Mouse (Mus musculus): Measurements from ENCODE around the gene Hivep3. TPM values are rescaled to one million over a fixed set of nuclear protein-coding genes. Genes with fewer than 3 reads are reported as not detected.

The Hivep3 gene
- polyA plus RNA-seq, 1 experiment: 0.54 TPM

DNA sequence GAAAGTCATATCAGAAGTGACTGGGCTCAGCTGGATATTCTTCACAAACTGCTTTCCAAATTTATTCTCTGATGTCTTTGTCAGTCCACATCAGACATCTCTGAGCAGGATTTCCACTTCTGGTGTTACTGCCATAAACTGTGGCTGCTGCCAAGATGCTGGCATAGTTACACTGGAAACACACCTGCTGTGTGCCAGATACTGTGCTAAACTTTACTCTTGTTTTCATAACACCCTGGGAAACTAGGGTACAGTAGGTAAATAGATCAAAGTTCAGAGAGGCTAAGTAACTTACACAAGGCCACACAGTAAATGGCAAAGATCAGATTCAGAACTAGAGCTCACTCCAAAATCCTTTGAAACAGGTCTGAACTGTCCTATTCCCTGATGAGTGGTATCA lies 367.6 kb downstream of the Hivep3 start:
- Histone ChIP-seq H3K79me2 (ENCODE audit: control insufficient read depth, insufficient read depth) (no peaks in the 10 kb centered on the region), H3ac (ENCODE audit: control insufficient read depth, insufficient read length) (no peak overlapping the region), H3K4me3 (no peak overlapping the region), H3K4me2 (ENCODE audit: low read depth) (no peak overlapping the region), H3K36me3 (ENCODE audit: control insufficient read depth, insufficient read depth) (no peaks in the 10 kb centered on the region), H3K27me3 (ENCODE audit: control insufficient read depth, insufficient read depth, insufficient read length) (no peaks in the 10 kb centered on the region)
- TF ChIP-seq POLR2AphosphoS2 (IDR thresholded peaks at IDR 0.05; ENCODE audit: insufficient read length, low read depth) (no peak), SRF (IDR thresholded peaks at IDR 0.05; ENCODE audit: control insufficient read depth, insufficient read length, low read depth) (no peak), TCF3 (IDR thresholded peaks at IDR 0.05; ENCODE audit: insufficient read length, low read depth) (no peak), MYOD1 (IDR thresholded peaks at IDR 0.05; ENCODE audit: control insufficient read depth in 1 of 3, insufficient read length in 2 of 3, low read depth in 2 of 3) (no peak), MYOG (IDR thresholded peaks at IDR 0.05; ENCODE audit: control insufficient read depth in 1 of 3, insufficient read depth in 1 of 3, insufficient read length in 2 of 3, low read depth in 2 of 3) (no peak), REST (IDR thresholded peaks at IDR 0.05; ENCODE audit: insufficient read depth, insufficient read length) (no peak), MAX (IDR thresholded peaks at IDR 0.05; ENCODE audit: low read depth) (no peak), E2F4 (IDR thresholded peaks at IDR 0.05; ENCODE audit: insufficient read depth) (no peak), POLR2A (IDR thresholded peaks at IDR 0.05; ENCODE audit: insufficient read length, low read depth) (no peak), CEBPB (IDR thresholded peaks at IDR 0.05; ENCODE audit: insufficient read depth, poor library complexity, severe bottlenecking) (no peak), USF1 (IDR thresholded peaks at IDR 0.05; ENCODE audit: low read depth) (no peak), TCF12 (IDR thresholded peaks at IDR 0.05; ENCODE audit: insufficient read depth, poor library complexity, severe bottlenecking) (no peak)

DNA sequence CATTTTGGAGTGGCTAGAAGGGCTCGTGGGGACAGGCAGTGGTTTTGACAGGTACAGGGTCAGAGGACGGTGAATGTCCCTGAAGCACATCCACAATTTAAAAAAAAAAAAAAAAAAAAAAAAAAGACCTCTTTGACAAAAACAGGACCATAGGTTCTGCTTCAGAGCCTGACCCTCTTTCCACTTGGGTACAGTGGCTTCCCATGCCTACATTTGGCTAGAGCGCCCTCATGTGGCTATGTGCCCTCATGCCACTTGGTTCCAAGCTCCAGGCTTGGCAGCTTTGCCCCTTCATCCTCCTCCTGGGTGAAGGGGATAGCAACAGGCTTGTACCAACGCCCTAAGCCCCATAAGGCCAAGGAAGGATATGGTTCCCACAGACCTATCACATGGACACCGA lies 371.0 kb downstream of the Hivep3 start:
- H3K4me2 ChIP-seq (ENCODE audit: low read depth): no peak overlapping the region
- no peaks in the 10 kb centered on the region for H3K27me3 ChIP-seq (ENCODE audit: control insufficient read depth, insufficient read depth, insufficient read length)
- TF ChIP-seq REST (IDR thresholded peaks at IDR 0.05; ENCODE audit: insufficient read depth, insufficient read length) (no peak), E2F4 (IDR thresholded peaks at IDR 0.05; ENCODE audit: insufficient read depth) (no peak), MYOG (IDR thresholded peaks at IDR 0.05; ENCODE audit: control insufficient read depth in 1 of 3, insufficient read depth in 1 of 3, insufficient read length in 2 of 3, low read depth in 2 of 3) (no peak), MYOD1 (IDR thresholded peaks at IDR 0.05; ENCODE audit: control insufficient read depth in 1 of 3, insufficient read length in 2 of 3, low read depth in 2 of 3) (no peak), SRF (IDR thresholded peaks at IDR 0.05; ENCODE audit: control insufficient read depth, insufficient read length, low read depth) (no peak), TCF3 (IDR thresholded peaks at IDR 0.05; ENCODE audit: insufficient read length, low read depth) (no peak), TCF12 (IDR thresholded peaks at IDR 0.05; ENCODE audit: insufficient read depth, poor library complexity, severe bottlenecking) (no peak), POLR2A (IDR thresholded peaks at IDR 0.05; ENCODE audit: insufficient read length, low read depth) (no peak), USF1 (IDR thresholded peaks at IDR 0.05; ENCODE audit: low read depth) (no peak), MAX (IDR thresholded peaks at IDR 0.05; ENCODE audit: low read depth) (no peak), CEBPB (IDR thresholded peaks at IDR 0.05; ENCODE audit: insufficient read depth, poor library complexity, severe bottlenecking) (no peak), POLR2AphosphoS2 (IDR thresholded peaks at IDR 0.05; ENCODE audit: insufficient read length, low read depth) (no peak)
- H3K79me2 ChIP-seq (ENCODE audit: control insufficient read depth, insufficient read depth): no peaks in the 10 kb centered on the region
- H3K36me3 ChIP-seq (ENCODE audit: control insufficient read depth, insufficient read depth): no peaks in the 10 kb centered on the region
- H3K4me3 ChIP-seq: no peak overlapping the region
- no peak overlapping the region for H3ac ChIP-seq (ENCODE audit: control insufficient read depth, insufficient read length)

DNA sequence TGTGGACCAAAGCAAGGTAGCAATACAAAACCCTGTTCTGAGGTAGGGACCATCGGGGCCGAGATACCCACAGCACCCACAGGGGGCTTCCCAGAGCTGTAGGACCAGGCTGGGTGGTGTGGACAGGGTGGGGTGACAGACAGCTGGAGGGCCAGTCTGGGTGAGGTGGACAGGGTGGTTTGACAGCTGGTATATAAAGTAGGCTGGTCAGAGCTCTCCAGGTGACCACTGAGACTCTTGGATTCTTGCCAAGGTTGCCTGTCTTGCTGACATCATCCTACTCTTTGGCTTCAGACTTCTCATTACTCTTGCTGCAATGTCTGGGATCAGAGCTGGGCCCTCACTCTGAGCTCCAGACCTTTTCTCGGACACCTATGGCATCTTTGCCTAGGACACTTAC lies 372.8 kb downstream of the Hivep3 start:
- TF ChIP-seq MYOD1 (IDR thresholded peaks at IDR 0.05; ENCODE audit: control insufficient read depth in 1 of 3, insufficient read length in 2 of 3, low read depth in 2 of 3) (peak in 1 of 3 experiments; percentile 15), TCF3 (IDR thresholded peaks at IDR 0.05; ENCODE audit: insufficient read length, low read depth) (no peak), TCF12 (IDR thresholded peaks at IDR 0.05; ENCODE audit: insufficient read depth, poor library complexity, severe bottlenecking) (no peak), MAX (IDR thresholded peaks at IDR 0.05; ENCODE audit: low read depth) (no peak), SRF (IDR thresholded peaks at IDR 0.05; ENCODE audit: control insufficient read depth, insufficient read length, low read depth) (no peak), CEBPB (IDR thresholded peaks at IDR 0.05; ENCODE audit: insufficient read depth, poor library complexity, severe bottlenecking) (no peak), MYOG (IDR thresholded peaks at IDR 0.05; ENCODE audit: control insufficient read depth in 1 of 3, insufficient read depth in 1 of 3, insufficient read length in 2 of 3, low read depth in 2 of 3) (no peak), E2F4 (IDR thresholded peaks at IDR 0.05; ENCODE audit: insufficient read depth) (no peak)
- H3K79me2 ChIP-seq (ENCODE audit: control insufficient read depth, insufficient read depth): no peaks in the 10 kb centered on the region
- no peak overlapping the region for H3ac ChIP-seq (ENCODE audit: control insufficient read depth, insufficient read length)
- no peaks in the 10 kb centered on the region for H3K36me3 ChIP-seq (ENCODE audit: control insufficient read depth, insufficient read depth)
- no peaks in the 10 kb centered on the region for H3K27me3 ChIP-seq (ENCODE audit: control insufficient read depth, insufficient read depth, insufficient read length)
- H3K4me3 ChIP-seq: no peak overlapping the region
- no peak overlapping the region for H3K4me2 ChIP-seq (ENCODE audit: low read depth)

DNA sequence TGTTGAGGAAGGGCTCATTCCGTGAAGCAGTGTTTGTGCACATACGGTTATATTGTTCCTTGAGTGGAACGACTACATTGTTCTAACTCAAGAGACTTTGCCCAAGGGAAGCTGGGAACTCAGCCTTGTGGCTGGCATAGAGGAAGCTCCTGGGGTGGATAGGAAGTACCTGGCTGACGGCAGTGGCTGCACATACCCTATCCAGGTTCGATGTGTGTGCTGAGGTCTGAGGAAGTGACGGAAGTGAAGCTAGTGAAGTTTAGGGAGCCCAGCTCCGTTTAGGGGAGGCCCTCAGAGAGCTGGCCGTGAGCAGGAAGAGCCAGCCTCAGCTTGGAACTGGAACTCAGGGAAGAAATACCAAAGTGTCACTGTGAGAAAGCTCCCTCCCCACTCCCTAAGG lies 374.2 kb downstream of the Hivep3 start:
- H3K4me3 ChIP-seq: no peak overlapping the region
- H3K79me2 ChIP-seq (ENCODE audit: control insufficient read depth, insufficient read depth): no peaks in the 10 kb centered on the region
- no peaks in the 10 kb centered on the region for H3K36me3 ChIP-seq (ENCODE audit: control insufficient read depth, insufficient read depth)
- no peak overlapping the region for H3ac ChIP-seq (ENCODE audit: control insufficient read depth, insufficient read length)
- no peak overlapping the region for H3K4me2 ChIP-seq (ENCODE audit: low read depth)
- H3K27me3 ChIP-seq (ENCODE audit: control insufficient read depth, insufficient read depth, insufficient read length): no peaks in the 10 kb centered on the region
- TF ChIP-seq SRF (IDR thresholded peaks at IDR 0.05; ENCODE audit: control insufficient read depth, insufficient read length, low read depth) (no peak), POLR2A (IDR thresholded peaks at IDR 0.05; ENCODE audit: insufficient read length, low read depth) (no peak), MYOG (IDR thresholded peaks at IDR 0.05; ENCODE audit: control insufficient read depth in 1 of 3, insufficient read depth in 1 of 3, insufficient read length in 2 of 3, low read depth in 2 of 3) (no peak), TCF12 (IDR thresholded peaks at IDR 0.05; ENCODE audit: insufficient read depth, poor library complexity, severe bottlenecking) (no peak), MAX (IDR thresholded peaks at IDR 0.05; ENCODE audit: low read depth) (no peak), MYOD1 (IDR thresholded peaks at IDR 0.05; ENCODE audit: control insufficient read depth in 1 of 3, insufficient read length in 2 of 3, low read depth in 2 of 3) (no peak), TCF3 (IDR thresholded peaks at IDR 0.05; ENCODE audit: insufficient read length, low read depth) (no peak), POLR2AphosphoS2 (IDR thresholded peaks at IDR 0.05; ENCODE audit: insufficient read length, low read depth) (no peak), USF1 (IDR thresholded peaks at IDR 0.05; ENCODE audit: low read depth) (no peak), E2F4 (IDR thresholded peaks at IDR 0.05; ENCODE audit: insufficient read depth) (no peak), REST (IDR thresholded peaks at IDR 0.05; ENCODE audit: insufficient read depth, insufficient read length) (no peak)

Data from myocyte (in vitro differentiated cells).